Mouse (Mus musculus): ENCODE measurements around the gene Bhlhe41. TPM values are rescaled to one million over a fixed set of nuclear protein-coding genes. Genes with fewer than 3 reads are reported as not detected.
A peak's percentile ranks its signal among the peaks of the same experiment; 100 is the strongest.

Gene Bhlhe41
- total RNA-seq, 4 experiments from 2014 or later: 56.4 to 70.3 (median 63.4) TPM

GRCm38 (mm10) chr6:145872010-145872409 lies 6.7 kb upstream of the Bhlhe41 start:
- DNase-seq (ENCODE audit: low spot score in 2 of 2): no peak

- no peak for DNase-seq (ENCODE audit: low spot score in 2 of 2)
These were observed 5.6 kb upstream of the Bhlhe41 start for GRCm38 (mm10) chr6:145870991-145871390.

GRCm38 (mm10) chr6:145867111-145867510 lies 1.8 kb upstream of the Bhlhe41 start:
- DNase-seq (ENCODE audit: low spot score in 2 of 2): no peak

GRCm38 (mm10) chr6:145865886-145866851 lies 811 bp upstream of the Bhlhe41 start:
- DNase-seq (ENCODE audit: low spot score in 2 of 2): peak; percentile 86 to 87

GRCm38 (mm10) chr6:145864171-145864570 lies 1.2 kb downstream of the Bhlhe41 start:
- DNase-seq (ENCODE audit: low spot score in 2 of 2): no peak

- peak; percentile 80 to 85 for DNase-seq (ENCODE audit: low spot score in 2 of 2)
These were observed 2.0 kb downstream of the Bhlhe41 start for GRCm38 (mm10) chr6:145863065-145863971.

GRCm38 (mm10) chr6:145862739-145863064 lies 2.7 kb downstream of the Bhlhe41 start:
- DNase-seq (ENCODE audit: low spot score in 2 of 2): no peak

- DNase-seq (ENCODE audit: low spot score in 2 of 2): no peak
These were observed 3.0 kb downstream of the Bhlhe41 start for GRCm38 (mm10) chr6:145862321-145862720.

- DNase-seq (ENCODE audit: low spot score in 2 of 2): no peak
These were observed 3.7 kb downstream of the Bhlhe41 start for GRCm38 (mm10) chr6:145861462-145862227.

GRCm38 (mm10) chr6:145860350-145860749 lies 5.0 kb downstream of the Bhlhe41 start:
- no peak for DNase-seq (ENCODE audit: low spot score in 2 of 2)

- DNase-seq (ENCODE audit: low spot score in 2 of 2): no peak
These were observed 6.9 kb downstream of the Bhlhe41 start for GRCm38 (mm10) chr6:145858414-145858813.

- no peak for DNase-seq (ENCODE audit: low spot score in 2 of 2)
These were observed 7.9 kb downstream of the Bhlhe41 start for GRCm38 (mm10) chr6:145857428-145857827.

GRCm38 (mm10) chr6:145855720-145856551 lies 9.4 kb downstream of the Bhlhe41 start:
- DNase-seq (ENCODE audit: low spot score in 2 of 2): peak; percentile 98 to 99

GRCm38 (mm10) chr6:145854756-145855155 lies 10.6 kb downstream of the Bhlhe41 start:
- no peak for DNase-seq (ENCODE audit: low spot score in 2 of 2)

- DNase-seq (ENCODE audit: low spot score in 2 of 2): no peak
These were observed 11.8 kb downstream of the Bhlhe41 start for GRCm38 (mm10) chr6:145853356-145854079.

- no peak for DNase-seq (ENCODE audit: low spot score in 2 of 2)
These were observed 12.7 kb downstream of the Bhlhe41 start for GRCm38 (mm10) chr6:145852708-145853107.

- DNase-seq (ENCODE audit: low spot score in 2 of 2): no peak
These were observed 13.4 kb downstream of the Bhlhe41 start for GRCm38 (mm10) chr6:145851956-145852355.

GRCm38 (mm10) chr6:145850789-145851188 lies 14.6 kb downstream of the Bhlhe41 start:
- no peak for DNase-seq (ENCODE audit: low spot score in 2 of 2)

- no peak for DNase-seq (ENCODE audit: low spot score in 2 of 2)
These were observed 17.7 kb downstream of the Bhlhe41 start for GRCm38 (mm10) chr6:145847661-145848060.

GRCm38 (mm10) chr6:145846948-145847347 lies 18.4 kb downstream of the Bhlhe41 start:
- DNase-seq (ENCODE audit: low spot score in 2 of 2): no peak
